Mouse (Mus musculus): Measurements from ENCODE around the gene Hbb-bs. TPM values are rescaled to one million over a fixed set of nuclear protein-coding genes. Genes with fewer than 3 reads are reported as not detected.
"Not testable (repeated sequence)": the region's sequence is repeated elsewhere in the genome, so short reads cannot be mapped to it uniquely, and the experiment has no call there.

Hbb-bs gene
- 100 to 1,000 TPM in 1 of 2 experiments, 10 to 100 TPM in 1; 41.0 to 135 TPM for total RNA-seq (2021)

DNA sequence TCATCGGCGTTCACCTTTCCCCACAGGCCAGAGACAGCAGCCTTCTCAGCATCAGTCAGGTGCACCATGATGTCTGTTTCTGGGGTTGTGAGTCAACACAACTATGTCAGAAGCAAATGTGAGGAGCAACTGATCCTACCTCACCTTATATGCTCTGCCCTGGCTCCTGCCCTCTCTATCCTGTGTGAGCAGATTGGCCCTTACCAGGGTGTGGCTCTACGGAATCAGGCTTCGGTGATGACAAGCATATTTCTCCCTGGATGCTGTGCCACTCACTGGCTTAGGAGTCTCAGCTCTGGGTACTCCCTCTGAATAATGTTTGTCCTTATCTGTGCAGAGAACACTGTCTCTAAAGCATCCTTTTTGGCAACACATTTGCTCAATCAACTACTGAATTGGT is at the start of gene Hbb-bs:
Gene Hbb-bs, minus strand, starts transcription at position 289 of the 400 bp plus-strand sequence.
- intact Hi-C loops (cut with DNase I): no loop called here
- DNase-seq: no peak

DNA sequence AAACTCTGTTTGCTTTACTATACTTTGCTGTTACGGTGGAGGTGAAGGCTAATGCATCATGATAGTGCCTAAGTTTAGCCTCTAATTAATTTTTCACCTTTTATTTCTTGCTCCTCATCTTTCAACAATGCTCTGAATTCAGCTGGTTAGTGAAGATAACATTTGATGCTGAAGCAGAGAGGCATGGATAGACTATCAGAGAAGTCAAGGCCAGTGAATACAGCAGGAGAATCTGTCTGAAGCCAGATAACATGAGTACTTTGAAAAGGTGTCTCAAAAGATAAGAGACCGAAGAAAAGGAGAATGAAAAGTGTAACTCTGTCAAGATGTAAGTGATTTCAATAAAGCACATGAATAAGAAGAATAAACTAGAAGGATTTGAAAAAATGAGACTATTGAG is 49.2 kb upstream of the Hbb-bs start:
- intact Hi-C loops (cut with DNase I): no loop called here
- DNase-seq: no peak

DNA sequence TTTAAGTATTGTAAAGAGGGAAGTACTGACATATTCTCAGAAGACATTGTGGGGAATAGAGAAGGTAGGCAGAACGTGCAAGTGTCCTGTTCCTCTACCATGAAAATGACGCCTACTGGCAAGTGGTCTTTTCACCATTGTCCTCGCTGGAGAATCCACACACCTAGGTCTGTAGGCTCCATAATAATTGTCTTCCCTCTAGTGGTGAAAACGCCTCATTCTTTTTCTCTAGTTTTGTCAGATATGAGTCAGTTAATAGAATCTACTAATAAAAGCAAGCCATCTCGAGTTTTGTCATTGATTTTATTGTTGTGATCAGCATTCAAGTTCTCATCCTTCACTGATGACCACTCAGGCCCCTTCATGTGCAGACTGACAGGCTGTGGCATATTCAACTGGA is 46.6 kb upstream of the Hbb-bs start:
- intact Hi-C loops (cut with DNase I): loop anchor here (5.0 kb wide), 1 partner anchor 1367 kb away; no protein-coding TSS in a partner anchor
- DNase-seq: no peak

DNA sequence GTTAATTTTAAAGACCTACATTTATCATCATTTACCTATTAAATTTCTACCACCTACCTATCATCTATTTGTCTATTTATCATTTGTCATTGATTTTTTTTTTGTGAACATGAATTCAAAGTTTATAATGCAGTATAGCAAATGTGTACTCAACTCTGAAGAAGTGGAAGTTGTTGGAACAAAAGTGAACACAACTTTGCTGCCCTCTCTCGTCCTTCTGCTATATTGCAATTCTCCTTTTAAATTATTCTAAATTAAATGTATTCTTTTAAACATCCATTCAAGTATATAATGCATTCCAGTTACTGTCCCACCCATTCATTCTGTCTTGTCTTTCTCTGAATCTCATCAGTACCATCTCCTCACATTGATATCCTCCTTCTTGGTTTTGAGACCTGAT is 45.2 kb upstream of the Hbb-bs start:
- intact Hi-C loops (cut with DNase I): loop anchor here (5.0 kb wide), 1 partner anchor 1366 kb away; no protein-coding TSS in a partner anchor
- no peak for DNase-seq

DNA sequence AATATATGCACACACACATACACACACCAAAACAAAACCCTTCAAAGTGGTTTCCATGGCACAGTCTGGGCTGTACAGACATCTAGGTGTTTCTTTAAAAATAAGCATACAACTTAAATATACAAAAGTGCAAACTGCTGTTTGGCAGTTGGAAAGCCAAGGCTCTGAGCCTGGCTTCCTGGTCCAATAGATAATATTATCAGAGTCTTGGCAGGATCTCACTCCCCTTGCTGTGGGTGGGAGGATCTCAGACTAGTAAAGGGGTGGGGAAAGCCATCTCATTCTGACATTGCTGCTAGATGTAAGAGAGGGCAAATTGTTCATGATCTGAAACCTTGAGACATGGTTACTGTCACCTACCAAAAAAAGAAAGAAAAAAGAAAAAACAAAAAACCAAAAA is 42.8 kb upstream of the Hbb-bs start:
- intact Hi-C loops (cut with DNase I): loop anchor here (5.0 kb wide), 1 partner anchor 1363 kb away; no protein-coding TSS in a partner anchor
- no peak for DNase-seq

DNA sequence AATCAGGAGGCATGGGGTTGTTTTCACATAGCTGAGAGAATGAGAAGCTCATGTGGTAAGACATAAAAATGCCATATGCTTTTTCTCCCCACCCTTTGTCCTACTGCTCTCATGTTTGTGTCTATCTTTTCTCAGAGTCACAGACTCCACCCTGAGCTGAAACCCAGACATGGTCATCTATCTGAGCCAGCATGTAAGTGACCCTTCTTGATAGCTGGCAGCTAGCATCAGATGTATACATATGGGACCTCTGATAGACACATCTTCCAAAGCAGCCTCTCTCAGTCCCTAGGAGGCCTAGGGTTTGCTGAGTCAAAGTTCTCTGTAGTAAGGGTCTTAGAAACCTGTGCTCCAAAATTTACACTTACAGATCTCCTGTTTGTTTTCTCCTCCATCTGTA is 37.8 kb upstream of the Hbb-bs start:
- intact Hi-C loops (cut with DNase I): no loop called here
- DNase-seq: no peak

DNA sequence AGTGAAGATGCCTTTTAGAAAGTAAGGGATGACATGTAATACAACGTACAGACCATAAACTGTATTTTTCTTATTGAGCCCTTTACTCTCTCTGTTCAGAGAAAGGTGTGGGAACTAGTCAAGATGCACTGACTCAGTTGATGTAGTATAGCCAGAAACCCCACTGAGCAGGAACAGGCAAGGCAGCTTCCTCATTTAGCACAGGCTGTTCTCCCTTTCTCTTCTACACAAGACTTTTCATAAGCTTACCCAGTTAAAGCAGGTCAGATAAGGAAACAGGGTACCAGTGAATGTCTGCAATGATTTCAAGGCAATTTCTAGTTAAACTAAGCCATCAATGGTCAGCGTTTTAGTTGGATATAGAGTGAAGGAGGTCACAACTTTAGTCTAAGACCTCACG is 33.6 kb upstream of the Hbb-bs start:
- no peak for DNase-seq
- intact Hi-C loops (cut with DNase I): no loop called here

DNA sequence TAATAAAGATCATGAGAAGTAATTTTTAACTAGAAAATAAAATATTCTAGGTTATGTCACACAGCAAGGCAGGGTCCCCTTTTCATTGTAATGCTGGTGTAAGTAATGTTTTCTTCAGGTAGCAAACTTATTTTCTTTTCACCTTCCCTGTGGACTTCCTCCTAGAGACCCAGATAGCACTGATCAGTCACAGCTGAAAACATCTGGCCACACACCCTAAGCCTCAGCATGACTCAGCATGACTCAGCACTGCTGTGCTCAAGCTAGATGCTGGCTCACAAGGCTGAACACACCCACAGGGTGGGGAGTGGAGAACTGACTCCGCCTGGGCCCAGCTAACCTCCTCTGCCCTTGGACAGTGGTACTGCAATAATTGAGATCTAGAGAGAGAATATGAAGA is 33.0 kb upstream of the Hbb-bs start:
- no peak for DNase-seq
- intact Hi-C loops (cut with DNase I): no loop called here

DNA sequence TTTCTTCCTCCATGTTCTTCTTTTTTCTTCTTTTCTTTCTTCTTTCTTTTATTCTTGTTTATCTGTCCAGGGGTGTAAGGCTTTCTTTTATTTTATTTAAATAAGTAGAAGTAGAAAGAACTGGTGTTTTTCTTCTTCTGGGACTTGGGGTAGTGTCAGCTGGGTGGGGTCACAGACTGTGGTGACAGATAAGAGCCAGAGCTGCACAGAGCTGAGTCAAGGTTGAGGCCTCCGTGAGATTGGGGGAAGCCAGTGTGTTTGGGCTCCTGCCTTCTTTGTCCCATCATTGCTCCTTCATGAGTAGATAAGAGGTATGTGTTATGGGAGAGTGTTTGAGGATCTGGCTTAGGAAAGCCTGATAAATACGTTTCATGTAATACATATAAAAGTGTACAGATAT is 31.2 kb upstream of the Hbb-bs start:
- intact Hi-C loops (cut with DNase I): no loop called here
- DNase-seq: no peak

DNA sequence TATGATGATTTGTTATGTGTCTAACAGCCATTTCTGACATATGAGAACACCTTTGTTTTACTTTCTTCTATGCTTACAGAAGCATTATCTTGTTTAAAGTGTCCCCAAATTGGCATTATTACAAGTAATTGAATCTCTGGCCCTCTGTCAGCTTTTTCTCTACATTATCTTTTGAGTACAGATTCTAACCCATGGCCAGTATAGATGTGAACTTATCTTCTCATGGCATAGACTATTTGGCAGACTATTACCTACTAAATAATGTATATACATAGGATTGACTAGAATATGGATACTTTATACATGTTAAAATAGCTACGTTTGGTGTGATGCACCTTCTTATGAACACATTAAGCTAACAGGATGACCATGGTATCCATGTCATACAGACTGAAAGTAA is 26.8 kb upstream of the Hbb-bs start:
- intact Hi-C loops (cut with DNase I): no loop called here
- DNase-seq: no peak

DNA sequence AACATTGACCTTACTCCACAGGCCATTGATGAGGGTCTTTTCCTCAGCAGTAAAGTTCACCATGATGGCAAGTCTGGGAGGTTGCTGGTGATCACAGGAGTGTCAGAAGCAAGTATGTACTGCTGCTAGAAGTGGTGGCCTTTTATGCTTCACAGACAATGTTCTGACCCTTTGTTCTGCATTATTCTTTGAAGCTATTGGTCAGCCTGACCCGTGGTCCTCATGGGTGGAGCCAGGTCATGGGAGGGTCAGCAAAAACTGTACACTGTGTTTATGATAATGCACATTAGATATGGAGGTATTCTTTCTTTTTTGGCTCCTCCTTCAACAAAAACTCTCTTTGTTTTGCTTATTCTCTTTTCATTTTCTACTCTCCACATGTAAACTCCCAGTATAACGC is 25.2 kb upstream of the Hbb-bs start, which contains the start of gene Hbb-y:
Gene Hbb-y, minus strand, starts transcription at position 127 of the 400 bp plus-strand sequence.
- intact Hi-C loops (cut with DNase I): no loop called here

DNA sequence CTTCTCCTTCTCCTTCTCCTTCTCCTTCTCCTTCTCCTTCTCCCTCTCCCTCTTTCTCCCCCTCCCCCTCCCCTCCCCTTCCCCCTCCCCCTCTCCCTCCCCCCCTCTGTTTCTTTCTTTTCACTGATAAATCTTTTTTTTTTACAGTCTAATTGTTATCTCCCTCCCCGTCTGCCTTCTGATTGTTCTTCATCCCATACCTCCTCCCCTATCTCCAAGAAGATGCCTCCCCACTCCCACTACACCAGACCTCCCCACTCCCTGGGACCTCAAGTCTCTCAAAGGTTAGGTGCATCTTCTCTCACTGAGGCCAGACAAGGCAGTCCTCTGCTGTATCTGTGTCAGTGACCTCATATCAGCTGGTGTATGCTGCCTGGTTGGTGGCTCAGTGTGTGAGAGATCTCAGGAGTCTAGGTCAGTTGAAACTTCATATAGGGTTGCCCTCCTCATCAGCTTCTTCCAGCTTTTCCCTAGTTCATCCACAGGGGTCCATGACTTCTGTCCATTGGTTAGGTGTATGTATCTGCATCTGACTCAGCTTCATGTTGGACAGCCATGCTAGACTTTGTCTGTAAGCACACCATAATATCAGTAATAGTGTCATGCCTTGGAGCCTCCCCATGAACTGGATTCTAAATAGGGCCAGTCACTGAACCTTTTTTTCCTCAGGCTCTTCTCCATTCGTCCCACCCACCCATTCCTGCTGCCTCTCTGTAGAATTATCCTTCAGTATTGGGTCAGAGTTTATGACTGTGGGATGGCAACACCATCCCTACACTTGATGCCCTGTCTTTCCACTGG is 16.8 kb upstream of the Hbb-bs start:
- intact Hi-C loops (cut with DNase I): no loop called here
- no peak for DNase-seq

More for the DNA sequence above, 25.2 kb upstream of the Hbb-bs start, which contains the start of gene Hbb-y:
- DNase-seq: no peak

DNA sequence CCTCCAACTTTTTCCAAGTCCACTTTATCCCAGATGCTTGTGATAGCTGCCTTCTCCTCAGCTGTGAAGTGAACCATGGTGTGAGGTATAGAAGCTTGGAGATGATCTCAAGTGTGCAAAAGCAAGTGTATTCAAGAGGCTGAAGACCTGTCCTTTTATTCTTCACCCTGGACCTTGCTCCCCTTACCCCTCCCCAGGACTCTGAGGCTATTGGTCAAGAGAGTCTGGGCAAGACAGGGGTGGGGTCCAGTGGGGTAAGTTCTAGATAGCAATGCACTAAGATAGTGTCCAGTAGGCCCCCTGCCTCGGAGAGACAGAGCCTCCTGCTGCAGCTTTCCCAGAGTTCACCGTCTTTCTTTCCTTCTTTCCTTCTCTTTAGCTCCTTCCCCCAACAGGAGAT is 15.1 kb upstream of the Hbb-bs start, which contains the start of gene Hbb-bh1:
Gene Hbb-bh1, minus strand, starts transcription at position 131 of the 400 bp plus-strand sequence.
- no peak for DNase-seq
- intact Hi-C loops (cut with DNase I): no loop called here

DNA sequence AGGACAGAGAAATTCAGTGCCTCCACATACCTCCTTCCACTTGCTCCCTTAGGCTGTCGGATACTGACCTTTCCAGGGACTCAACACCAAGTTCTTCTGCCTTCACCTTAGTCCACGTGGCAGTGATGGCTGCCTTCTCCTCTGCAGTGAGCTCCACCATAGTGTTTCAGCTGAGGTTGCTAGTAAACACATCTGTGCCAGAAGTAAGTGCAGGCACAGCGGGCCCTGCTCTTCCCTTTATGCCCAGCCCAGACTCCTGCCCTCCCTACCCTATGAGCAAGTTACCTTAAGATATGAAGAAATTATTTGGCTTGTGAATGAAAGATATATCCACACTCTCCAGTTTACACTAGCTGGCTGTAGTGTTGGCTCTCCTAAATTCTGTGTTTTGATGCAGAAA is 12.4 kb upstream of the Hbb-bs start, which contains the start of gene Hbb-bh2:
Gene Hbb-bh2, minus strand, starts transcription at position 253 of the 400 bp plus-strand sequence.
- intact Hi-C loops (cut with DNase I): no loop called here
- no peak for DNase-seq

DNA sequence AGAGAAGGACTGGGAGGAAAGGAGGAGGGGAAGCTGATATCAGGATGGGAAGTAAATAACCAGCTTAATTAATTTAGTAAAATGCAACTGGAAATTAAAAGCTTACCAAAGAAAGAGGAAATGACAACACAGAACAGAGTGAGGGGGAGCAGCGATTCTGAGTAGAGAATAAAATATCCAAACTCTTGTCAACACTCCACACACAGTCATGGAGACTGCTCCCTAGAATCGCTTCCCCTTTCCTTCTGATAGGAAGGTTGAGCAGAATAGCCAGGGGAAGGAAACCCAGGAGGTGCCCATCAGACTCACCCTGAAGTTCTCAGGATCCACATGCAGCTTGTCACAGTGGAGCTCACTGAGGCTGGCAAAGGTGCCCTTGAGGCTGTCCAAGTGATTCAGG is 757 bp downstream of the Hbb-bs start:
- DNase-seq; intact Hi-C loops (cut with DNase I): not testable (repeated sequence)

DNA sequence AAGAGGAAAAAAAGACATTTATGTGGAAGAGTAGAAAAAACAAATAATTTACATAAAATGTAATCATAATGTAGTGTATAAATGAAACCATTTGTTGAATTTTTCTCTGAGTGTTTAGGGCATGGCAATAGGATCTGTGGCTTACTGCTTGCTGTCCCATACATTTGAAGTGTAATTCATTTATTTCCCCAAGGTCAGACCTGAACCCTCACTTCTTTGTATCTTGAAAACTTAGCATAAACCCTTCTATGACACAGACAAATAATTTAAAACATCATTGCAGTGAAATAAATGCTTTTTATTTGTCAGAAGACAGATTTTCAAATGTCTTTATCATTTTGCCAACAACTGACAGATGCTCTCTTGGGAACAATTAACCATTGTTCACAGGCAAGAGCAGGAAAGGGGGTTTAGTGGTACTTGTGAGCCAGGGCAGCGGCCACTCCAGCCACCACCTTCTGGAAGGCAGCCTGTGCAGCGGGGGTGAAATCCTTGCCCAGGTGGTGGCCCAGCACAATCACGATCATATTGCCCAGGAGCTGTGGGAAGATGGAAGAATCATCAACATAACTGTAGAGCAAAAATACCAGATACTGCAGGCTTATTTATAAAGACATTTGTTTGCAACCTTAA is 1.5 kb downstream of the Hbb-bs start:
- intact Hi-C loops (cut with DNase I): no loop called here
- DNase-seq: no peak

DNA sequence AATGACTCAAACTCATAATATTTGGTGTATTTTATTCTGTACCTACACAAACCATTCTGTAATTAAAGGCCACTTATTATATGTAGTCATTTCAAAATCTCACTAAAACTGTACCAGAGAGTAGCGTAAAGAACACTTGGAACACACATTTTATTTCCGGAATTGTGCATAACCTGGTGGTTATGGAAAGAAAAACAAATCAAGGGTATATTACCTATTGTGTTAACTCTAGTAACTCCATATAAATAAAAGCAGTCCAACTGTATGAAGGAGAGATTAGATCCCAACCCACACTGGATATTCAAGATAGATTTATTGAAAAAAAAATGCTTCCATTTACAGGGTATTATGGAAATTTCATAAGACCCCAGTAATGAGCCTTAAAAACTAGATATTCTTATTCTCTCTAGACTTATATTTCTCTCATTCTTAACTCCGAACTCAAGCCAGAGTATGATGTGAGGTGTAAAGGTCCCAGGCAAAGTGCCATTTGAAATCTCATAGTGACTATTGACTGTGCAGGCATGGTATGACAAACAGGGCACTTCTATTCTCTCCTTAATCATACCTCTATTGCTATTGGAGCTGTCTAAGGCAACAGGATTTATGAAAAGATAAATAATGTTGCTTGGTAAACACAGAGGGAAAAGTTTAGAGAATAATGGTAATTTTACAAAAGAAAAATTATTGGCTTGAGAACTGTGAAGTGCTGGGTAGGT is 2.2 kb downstream of the Hbb-bs start:
- DNase-seq: no peak
- intact Hi-C loops (cut with DNase I): no loop called here

DNA sequence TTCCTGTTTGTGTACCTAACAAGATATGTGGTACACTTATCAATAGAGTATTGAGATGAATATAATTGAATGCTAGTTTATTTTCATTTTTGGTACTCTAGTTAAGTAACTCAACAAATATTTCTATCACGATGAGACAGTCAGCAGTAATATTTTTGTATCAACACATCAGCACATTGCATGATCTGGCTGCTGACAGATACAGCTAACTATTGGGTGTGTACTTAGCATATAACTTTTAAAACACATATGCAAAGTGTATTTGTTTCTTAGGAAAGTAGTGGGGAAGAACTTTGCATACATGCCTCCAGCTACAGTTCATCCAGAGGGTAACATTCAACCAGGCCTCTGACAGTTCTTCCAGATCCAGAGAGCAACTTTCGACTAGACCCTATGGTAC is 3.3 kb downstream of the Hbb-bs start:
- intact Hi-C loops (cut with DNase I): no loop called here
- DNase-seq: no peak

DNA sequence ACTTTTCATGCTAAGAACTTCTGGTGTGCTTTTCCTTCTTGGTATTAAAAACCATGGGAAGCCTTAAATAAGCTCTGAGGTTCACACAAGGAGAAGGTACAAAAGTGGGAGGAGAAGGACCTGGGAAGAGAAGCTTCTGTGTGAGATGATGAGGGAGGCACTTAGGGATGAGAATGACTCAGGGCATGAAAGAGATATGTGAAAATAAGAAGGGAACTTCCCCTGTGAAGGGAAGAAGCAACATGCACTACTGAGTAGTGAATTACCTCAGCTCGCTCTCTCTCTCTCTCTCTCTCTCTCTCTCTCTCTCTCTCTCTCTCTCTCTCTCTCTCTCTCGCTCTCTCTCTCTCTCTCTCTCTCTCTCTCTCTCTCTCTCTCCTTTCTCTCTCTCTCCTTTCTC is 12.8 kb downstream of the Hbb-bs start:
- intact Hi-C loops (cut with DNase I); DNase-seq: not testable (repeated sequence)

DNA sequence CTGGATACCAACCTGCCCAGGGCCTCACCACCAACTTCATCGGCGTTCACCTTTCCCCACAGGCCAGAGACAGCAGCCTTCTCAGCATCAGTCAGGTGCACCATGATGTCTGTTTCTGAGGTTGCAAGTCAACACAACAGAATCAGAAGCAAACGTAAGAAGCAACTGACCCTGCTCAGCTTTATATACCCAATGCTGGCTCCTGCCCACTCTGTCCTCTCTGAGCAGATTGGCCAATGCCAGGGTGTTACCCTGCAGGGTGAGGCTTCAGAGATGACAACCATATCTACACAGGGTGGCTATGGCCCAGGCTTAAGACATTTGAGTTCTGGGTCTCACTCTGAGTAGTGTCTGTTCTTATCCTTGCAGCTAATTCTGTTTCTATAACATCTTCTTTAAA is 14.1 kb downstream of the Hbb-bs start, which contains the start of gene Hbb-bt:
Gene Hbb-bt, minus strand, starts transcription at position 231 of the 400 bp plus-strand sequence.
- intact Hi-C loops (cut with DNase I): no loop called here
- DNase-seq: no peak

DNA sequence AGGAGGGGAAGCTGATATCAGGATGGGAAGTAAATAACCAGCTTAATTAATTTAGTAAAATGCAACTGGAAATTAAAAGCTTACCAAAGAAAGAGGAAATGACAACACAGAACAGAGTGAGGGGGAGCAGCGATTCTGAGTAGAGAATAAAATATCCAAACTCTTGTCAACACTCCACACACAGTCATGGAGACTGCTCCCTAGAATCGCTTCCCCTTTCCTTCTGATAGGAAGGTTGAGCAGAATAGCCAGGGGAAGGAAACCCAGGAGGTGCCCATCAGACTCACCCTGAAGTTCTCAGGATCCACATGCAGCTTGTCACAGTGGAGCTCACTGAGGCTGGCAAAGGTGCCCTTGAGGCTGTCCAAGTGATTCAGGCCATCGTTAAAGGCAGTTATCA is 14.7 kb downstream of the Hbb-bs start:
- intact Hi-C loops (cut with DNase I); DNase-seq: not testable (repeated sequence)
